Mouse (Mus musculus): Measurements from ENCODE around the gene Pak4.
"Not testable (repeated sequence)": the region's sequence is repeated elsewhere in the genome, so short reads cannot be mapped to it uniquely, and the experiment has no call there.

DNA sequence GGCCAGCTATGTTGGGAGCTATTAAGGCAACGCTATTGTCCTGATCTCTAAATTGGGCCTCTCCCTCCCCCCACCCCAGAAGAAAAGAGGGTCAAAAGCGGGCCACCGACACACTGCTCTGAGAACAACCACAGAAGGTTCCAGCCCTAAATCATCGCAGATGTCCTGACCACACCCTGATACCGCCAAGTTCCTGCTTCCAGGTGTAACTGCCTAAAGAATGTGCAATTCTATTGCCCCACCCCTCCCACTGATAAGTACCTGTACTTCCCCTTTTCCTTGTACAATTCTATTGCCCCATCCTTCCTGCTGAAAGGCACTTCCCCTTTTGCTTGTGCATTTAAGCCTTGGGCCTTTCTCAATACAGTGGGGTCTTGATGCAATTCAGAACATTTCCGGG is 59.1 kb downstream of the Pak4 start:
- TF ChIP-seq CTCF (IDR thresholded peaks at IDR 0.05; ENCODE audit: low read depth); EP300 (optimal IDR thresholded peaks at IDR 0.05): not testable (repeated sequence)

Measured in stomach, postnatal 0 days (tissue).